Mouse (Mus musculus) retina, embryonic 14.5 days (tissue): ENCODE measurements at regions not wholly inside any gene's neighbourhood (a gene's known extent, or its start where the extent isn't known, plus 50 kb on each side); places are given as distances from the start of the nearest gene placed in this dataset.
A peak's percentile ranks its signal among the peaks of the same experiment; 100 is the strongest.

Experiments used
- DNase-seq: peaks from one replicate; pipeline ENCODE4 v3.0.0-alpha.2; 2015; ENCODE audit warnings: low spot score

DNA sequence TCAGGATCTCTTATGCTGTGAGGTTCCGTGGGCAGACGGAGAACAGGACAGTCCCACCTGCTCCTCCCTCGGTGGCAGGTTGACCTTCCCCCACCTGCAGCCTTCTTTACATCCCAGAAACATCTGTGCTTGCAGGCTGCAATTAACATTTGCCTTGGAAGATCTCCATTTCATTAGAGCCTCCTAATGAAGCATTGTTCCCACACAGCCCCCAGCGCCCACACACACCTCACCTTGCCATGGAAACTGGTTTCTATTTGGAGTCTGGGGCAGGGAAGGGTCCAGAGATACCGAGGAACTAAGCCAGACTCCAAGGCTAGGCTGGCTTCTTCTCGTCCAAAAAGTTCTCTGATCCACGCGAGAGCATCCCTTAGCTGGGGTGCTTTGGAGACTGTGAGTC, 56.6 kb upstream of the Rpl38 start:
- DNase-seq: no peak

DNA sequence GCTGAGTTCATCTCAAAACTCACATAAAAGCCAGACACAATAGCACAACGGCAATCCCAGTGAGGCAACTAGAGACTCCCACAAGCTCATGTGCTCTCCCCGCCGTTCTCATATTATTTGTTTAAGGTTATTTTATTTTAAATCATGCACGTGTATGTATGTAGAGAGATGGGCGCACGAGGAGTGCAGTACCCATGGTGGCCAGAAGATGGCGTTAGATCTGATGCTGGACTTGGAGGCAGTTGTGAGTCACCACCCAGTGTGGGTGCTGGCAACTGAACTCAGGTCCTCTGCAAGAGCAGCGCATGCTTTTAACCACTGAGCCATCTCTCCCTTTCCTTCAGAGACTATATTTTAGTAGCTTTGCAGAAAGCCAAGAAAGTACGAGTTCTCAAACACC, 60.3 kb upstream of the Rpl38 start:
- DNase-seq: no peak

GRCm38 (mm10) chr11:114603108-114603507, 65.2 kb upstream of the Rpl38 start:
- no peak for DNase-seq

DNA sequence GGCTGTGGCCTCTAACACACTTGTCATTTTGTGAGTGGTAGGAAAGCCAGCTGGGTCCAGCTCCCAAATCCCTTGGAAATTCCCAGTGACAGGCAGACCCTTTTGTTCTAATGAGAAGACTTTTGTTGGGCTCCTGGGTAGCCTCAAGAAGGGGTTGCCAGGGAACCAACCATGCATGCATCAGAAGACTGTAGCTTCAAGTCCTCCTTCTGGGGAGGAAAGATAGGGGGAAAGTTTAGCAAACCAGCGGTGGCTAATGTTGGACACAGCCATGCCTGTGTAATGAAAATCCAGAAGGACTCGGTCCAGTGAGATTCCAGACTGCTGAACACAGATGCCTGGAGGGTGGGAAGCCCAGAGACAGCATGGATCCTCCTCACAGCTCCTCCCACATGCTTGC, 71.1 kb upstream of the Rpl38 start:
- peak; percentile 15 for DNase-seq

DNA sequence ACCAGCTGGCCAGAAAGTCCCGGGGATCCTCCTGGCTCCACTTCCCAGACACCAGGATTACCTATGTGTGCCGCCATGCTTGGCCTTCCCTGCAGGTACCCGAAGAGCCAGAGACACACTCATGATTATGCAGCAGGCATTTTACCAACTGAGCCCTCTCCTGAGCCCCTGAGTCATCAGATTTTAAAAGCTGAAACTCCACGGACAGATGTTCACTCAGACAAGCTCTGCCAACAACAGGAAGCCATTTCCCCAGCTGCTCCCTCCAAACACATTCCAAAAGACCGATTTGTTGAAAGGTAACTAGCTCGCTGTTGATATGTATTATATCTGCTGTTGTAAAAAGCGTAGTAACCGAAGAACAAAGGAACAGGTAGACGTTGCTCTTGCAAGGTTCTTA, 75.4 kb upstream of the Rpl38 start:
- no peak for DNase-seq

DNA sequence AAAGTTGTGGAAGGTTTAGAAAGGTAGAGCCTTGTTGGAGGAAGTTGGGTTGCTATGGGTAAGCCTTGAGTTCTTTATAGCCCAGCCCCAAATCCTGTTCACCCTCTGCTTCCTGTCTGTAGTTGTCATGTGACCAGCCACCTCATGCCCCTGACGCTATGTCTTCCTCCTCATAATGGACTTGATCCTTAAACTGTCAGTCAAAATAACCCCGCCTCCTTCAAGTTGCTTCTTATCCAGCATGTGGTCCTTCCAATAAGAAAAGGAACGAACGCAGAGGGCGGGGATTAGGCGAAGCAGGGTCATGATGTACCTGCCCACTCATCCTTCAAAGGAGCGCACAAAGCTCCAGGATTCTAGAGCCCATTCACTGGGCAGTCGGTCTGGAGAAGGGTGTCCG, 79.8 kb upstream of the Rpl38 start:
- no peak for DNase-seq

GRCm38 (mm10) chr11:114587986-114588385, 80.3 kb upstream of the Rpl38 start:
- no peak for DNase-seq

DNA sequence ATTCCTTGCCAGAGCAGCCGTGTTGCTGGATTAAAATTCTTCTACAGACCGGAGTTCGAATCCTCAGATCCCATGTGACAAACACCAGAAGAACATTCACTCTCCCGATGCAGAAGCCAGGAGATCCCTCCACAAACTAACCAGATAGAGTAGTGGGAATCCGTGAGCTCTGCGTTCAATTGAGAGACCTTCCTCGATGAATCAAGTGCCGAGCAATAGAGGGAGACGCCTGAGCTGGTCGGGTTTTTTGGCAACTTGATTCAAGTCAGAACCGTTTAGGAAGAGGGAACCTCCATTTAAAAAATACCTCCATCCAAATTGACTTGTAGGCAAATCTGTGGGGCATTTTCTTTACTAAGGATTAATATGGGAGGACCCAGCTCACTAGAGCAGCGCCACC, 81.9 kb upstream of the Rpl38 start:
- DNase-seq: no peak

GRCm38 (mm10) chr11:114584804-114585203, 83.5 kb upstream of the Rpl38 start:
- no peak for DNase-seq

DNA sequence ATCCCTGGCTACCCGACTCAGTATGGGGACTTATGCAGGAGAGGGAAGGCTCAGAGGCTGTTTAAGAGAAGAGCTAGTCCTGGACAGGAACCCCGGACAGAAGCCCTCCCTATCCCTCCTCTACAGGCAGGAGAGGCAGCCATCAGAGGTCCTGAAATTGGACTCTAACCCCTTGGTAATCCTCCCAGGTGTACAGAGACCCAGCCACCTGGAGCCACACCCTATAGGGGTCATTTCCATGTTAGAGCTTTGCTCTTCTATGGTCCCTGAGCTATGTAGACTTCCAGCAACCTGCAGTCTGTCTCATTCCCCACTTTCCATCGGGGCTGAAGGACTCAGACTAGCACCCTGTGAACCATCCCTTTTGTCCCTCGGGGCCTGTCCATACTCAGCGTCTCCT, 84.2 kb upstream of the Rpl38 start:
- DNase-seq: no peak

GRCm38 (mm10) chr11:114579986-114580385, 88.3 kb upstream of the Rpl38 start:
- DNase-seq: no peak

DNA sequence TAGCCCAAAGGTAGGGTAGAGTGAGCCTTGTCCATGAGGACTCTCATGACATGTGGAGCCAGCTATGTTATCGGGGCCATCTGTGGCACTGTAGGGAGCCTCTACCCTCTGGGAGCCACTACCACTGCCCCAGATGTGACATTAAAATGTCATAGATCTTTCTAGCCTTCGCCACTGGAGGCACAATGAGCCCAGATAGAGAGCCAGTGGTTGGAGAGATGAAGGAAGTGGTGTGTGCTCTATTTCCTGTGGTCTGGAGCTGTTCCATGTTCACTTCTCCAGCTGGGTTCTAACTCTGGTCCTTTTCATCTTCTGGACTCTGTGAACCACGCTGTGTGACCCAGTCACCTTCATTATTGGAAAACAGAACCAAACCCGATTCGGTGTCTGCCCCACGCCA, 89.8 kb upstream of the Rpl38 start:
- no peak for DNase-seq

DNA sequence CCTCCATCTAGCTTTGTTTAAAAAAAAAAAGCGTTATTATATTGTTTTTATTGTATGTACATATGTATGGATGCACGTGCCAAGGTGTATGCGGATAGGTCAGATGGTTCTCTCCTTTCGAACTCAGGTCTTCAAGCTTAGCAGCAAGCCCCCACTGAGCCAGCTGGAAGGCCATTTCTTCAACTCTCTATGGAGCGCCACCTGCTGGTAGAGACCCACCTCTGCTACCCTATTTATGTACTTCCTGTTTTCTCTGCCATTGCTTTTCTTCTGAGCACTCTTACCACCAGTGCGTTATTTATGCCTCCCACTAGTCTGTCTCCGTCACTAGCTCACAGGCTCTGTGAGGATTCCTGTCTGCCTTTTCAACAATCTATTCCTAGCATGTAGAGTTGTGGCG, 91.5 kb upstream of the Rpl38 start:
- no peak for DNase-seq

DNA sequence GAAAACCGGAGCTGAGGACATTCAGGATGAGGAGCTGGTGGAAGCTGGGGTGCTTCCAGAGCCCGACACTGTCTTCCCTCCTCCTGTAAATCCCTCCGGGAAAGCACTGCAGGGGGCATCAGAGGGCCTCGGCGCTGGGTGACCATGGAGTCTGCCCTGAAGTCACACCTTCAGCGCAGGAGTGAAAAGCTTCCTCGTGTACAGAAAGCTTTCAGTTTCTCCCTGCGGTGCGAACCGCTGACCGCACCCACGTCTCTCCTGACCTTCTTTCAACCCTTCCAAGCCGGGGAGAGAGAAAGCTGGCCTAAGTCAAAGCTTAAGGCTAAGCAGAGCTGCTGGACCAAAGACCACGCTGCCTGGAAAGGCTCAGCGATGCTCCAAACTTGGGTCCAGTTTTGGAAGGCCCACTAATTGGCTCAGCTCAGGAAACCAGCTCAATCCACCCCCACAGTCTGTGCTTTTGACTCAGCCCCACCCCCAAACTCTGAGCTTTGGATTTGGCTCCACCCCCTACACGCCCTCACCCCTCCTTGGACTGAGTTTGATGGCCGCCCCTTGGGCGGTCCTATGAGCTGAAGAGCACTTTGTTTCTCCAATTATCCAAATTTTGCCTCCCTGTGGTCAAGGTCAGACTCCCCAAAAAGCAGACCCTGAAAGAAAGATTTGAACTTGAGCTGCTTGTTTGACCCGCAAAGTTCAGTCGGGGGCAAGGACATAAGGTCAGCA, 97.0 kb upstream of the Rpl38 start:
- no peak for DNase-seq

GRCm38 (mm10) chr11:114570076-114570475, 98.2 kb upstream of the Rpl38 start:
- DNase-seq: no peak

- peak; percentile 39 for DNase-seq
Measured at GRCm38 (mm10) chr11:114567814-114568800, 100.2 kb upstream of the Rpl38 start.

DNA sequence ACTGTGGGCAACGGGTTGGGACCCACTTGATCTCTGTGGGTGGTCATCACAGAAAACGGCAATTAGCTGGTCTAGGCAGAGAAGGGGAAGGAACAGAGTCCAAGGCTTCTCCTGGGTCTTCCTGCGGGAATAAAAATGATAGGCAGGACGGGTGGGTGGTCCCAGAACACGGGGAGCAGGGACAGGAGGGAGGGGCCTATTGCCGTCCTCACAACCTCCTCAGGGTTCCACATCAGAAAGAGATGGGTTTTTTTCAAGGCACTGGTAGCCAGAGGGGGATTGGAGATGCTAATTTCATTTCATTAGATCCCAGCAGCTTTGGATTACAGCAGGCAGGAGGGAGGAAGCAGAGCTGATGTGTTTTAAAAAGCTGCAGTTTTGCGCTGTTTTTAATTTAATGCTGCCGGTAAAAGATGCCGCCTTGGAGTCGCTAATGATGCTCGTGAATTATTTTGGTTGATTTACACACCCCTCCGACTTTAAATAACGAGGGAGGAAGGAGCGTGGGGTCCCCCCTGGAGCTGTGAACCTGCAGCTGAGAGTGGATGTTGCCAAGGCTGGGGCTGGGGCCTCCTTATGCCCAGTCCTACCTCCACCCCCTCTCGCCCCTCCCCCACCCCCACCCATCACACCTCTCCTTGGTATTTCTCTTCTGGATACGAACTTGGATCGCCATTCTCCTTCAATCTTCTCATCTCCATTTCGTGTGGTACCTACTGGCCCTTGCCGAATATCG, 101.1 kb upstream of the Rpl38 start:
- DNase-seq: peak; percentile 37

GRCm38 (mm10) chr11:114564949-114565348, 103.4 kb upstream of the Rpl38 start:
- DNase-seq: no peak

- no peak for DNase-seq
Measured at GRCm38 (mm10) chr11:114563172-114563571, 105.2 kb upstream of the Rpl38 start.

GRCm38 (mm10) chr11:114554576-114554975, 113.7 kb upstream of the Rpl38 start:
- no peak for DNase-seq

- DNase-seq: no peak
Measured at GRCm38 (mm10) chr11:114553992-114554391, 114.3 kb upstream of the Rpl38 start.

- DNase-seq: no peak
Measured at GRCm38 (mm10) chr11:114552176-114552575, 116.1 kb upstream of the Rpl38 start.

- no peak for DNase-seq
Measured at GRCm38 (mm10) chr11:114551262-114551661, 117.1 kb upstream of the Rpl38 start.
